Mouse (Mus musculus): ENCODE data around the gene Zfyve28. TPM values are rescaled to one million over a fixed set of nuclear protein-coding genes. Genes with fewer than 3 reads are reported as not detected.

The Zfyve28 gene
- polyA plus RNA-seq, 1 experiment from 2014 or later: 0.42 TPM

- H3K27me3 ChIP-seq (replicated peaks; ENCODE audit: control insufficient read depth, insufficient read depth, low read length): no peaks in the 10 kb centered on the region
- no peak overlapping the region for H3K9ac ChIP-seq (ENCODE audit: low read depth, low read length)
- no peaks in the 10 kb centered on the region for H3K4me1 ChIP-seq (ENCODE audit: control insufficient read depth, insufficient read depth, low read length)
- no peak overlapping the region for H3K4me2 ChIP-seq (ENCODE audit: low read depth, low read length)
- no peaks in the 10 kb centered on the region for H3K9me3 ChIP-seq (ENCODE audit: control insufficient read depth, low read length)
- no peak overlapping the region for H3K4me3 ChIP-seq (ENCODE audit: low read length)
- ATAC-seq: no peak
- WGBS: 81% methylated on average over 6 of the region's 6 CpGs
- H3K36me3 ChIP-seq (ENCODE audit: control insufficient read depth, insufficient read depth, low read length): no peaks in the 10 kb centered on the region
- no peak overlapping the region for H3K27ac ChIP-seq (ENCODE audit: low read length)
Measured at GRCm38 (mm10) chr5:34231901-34232300, 56.3 kb downstream of the Zfyve28 start.

DNA sequence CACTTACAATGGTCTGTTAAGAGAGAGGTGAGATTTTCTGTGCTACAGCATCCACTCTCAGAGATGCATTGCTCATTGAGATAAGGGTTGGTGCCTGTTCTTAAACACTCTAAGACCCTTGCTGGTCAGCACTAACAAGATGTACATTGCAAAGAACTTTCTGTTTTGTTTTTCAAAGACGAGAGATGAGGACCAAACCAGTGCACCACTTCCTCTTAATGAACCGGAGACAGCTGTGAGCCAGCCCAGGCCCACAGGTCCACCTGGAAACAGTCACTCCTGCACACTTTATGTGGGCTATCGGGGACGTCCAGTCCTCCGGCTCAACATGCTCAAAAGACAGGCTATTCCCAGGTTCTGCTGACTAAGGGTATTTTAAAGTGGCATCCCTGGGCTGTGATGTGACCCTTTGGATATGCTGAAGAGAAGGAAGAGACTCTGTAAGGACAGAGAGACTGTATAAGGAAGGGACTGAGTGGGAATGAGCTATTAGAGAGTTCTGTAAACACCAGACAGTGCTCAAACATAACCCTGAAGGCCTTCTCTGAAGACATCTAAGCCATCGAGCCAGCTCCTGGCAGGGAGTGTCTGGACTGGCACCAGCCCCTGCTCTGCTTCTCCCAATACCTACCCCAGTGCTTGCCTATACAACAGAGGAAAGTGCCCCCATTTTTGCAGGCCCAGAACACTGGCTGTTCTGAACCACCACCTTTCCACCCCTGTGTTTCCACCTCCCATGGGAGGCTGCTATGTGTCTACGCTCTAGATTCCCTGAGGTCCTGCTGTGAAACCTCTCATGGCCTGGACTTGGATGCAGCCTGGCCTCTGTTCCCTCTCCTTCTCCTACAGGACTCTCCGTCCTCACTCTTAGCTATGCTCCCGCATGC lies 57.4 kb downstream of the Zfyve28 start:
- WGBS: 70% methylated on average over 9 of the region's 9 CpGs
- ATAC-seq: no peak
- no peak overlapping the region for H3K4me3 ChIP-seq (ENCODE audit: low read length)
- no peaks in the 10 kb centered on the region for H3K4me1 ChIP-seq (ENCODE audit: control insufficient read depth, insufficient read depth, low read length)
- H3K4me2 ChIP-seq (ENCODE audit: low read depth, low read length): no peak overlapping the region
- H3K36me3 ChIP-seq (ENCODE audit: control insufficient read depth, insufficient read depth, low read length): no peaks in the 10 kb centered on the region
- no peak overlapping the region for H3K27ac ChIP-seq (ENCODE audit: low read length)
- no peak overlapping the region for H3K9ac ChIP-seq (ENCODE audit: low read depth, low read length)
- H3K27me3 ChIP-seq (replicated peaks; ENCODE audit: control insufficient read depth, insufficient read depth, low read length): no peaks in the 10 kb centered on the region
- no peaks in the 10 kb centered on the region for H3K9me3 ChIP-seq (ENCODE audit: control insufficient read depth, low read length)

GRCm38 (mm10) chr5:34229503-34229902 lies 58.7 kb downstream of the Zfyve28 start:
- no peak overlapping the region for H3K27ac ChIP-seq (ENCODE audit: low read length)
- no peak overlapping the region for H3K4me2 ChIP-seq (ENCODE audit: low read depth, low read length)
- H3K9ac ChIP-seq (ENCODE audit: low read depth, low read length): no peak overlapping the region
- no peaks in the 10 kb centered on the region for H3K36me3 ChIP-seq (ENCODE audit: control insufficient read depth, insufficient read depth, low read length)
- WGBS: 95% methylated on average over 5 of the region's 5 CpGs
- no peaks in the 10 kb centered on the region for H3K9me3 ChIP-seq (ENCODE audit: control insufficient read depth, low read length)
- H3K4me1 ChIP-seq (ENCODE audit: control insufficient read depth, insufficient read depth, low read length): no peaks in the 10 kb centered on the region
- no peaks in the 10 kb centered on the region for H3K27me3 ChIP-seq (replicated peaks; ENCODE audit: control insufficient read depth, insufficient read depth, low read length)
- no peak overlapping the region for H3K4me3 ChIP-seq (ENCODE audit: low read length)
- no peak for ATAC-seq

GRCm38 (mm10) chr5:34225516-34225915 lies 62.7 kb downstream of the Zfyve28 start:
- Histone ChIP-seq H3K4me2 (ENCODE audit: low read depth, low read length) (no peak overlapping the region), H3K4me1 (ENCODE audit: control insufficient read depth, insufficient read depth, low read length) (no peaks in the 10 kb centered on the region), H3K27ac (ENCODE audit: low read length) (no peak overlapping the region), H3K36me3 (ENCODE audit: control insufficient read depth, insufficient read depth, low read length) (no peaks in the 10 kb centered on the region), H3K9ac (ENCODE audit: low read depth, low read length) (no peak overlapping the region), H3K4me3 (ENCODE audit: low read length) (no peak overlapping the region), H3K9me3 (ENCODE audit: control insufficient read depth, low read length) (no peaks in the 10 kb centered on the region), H3K27me3 (replicated peaks; ENCODE audit: control insufficient read depth, insufficient read depth, low read length) (no peaks in the 10 kb centered on the region)
- no peak for ATAC-seq
- WGBS: 92% methylated on average over 2 of the region's 2 CpGs

DNA sequence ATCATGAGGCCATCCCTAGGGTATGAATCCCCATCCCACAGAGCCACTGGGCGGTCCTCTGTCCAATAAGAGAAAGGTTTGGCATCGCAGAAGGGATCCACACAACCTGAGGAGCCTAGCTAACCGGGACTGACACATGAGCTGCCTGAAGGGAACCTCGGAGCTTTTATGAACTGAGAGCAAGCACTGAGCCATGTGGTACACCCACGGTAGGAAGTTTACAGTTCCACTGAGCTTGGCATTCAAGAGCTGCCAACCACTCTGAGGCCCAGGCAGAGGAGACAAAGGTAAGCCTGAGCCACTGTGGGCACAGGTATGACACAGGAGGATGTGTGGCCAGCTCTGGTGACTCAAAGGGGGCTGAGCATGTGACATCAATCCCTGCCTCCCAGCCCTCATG lies 63.7 kb downstream of the Zfyve28 start:
- no peak for ATAC-seq
- H3K27ac ChIP-seq (ENCODE audit: low read length): no peak overlapping the region
- H3K9me3 ChIP-seq (ENCODE audit: control insufficient read depth, low read length): no peaks in the 10 kb centered on the region
- WGBS: 81% methylated on average over 5 of the region's 5 CpGs
- no peak overlapping the region for H3K4me3 ChIP-seq (ENCODE audit: low read length)
- H3K36me3 ChIP-seq (ENCODE audit: control insufficient read depth, insufficient read depth, low read length): no peaks in the 10 kb centered on the region
- H3K4me2 ChIP-seq (ENCODE audit: low read depth, low read length): no peak overlapping the region
- no peak overlapping the region for H3K9ac ChIP-seq (ENCODE audit: low read depth, low read length)
- no peaks in the 10 kb centered on the region for H3K4me1 ChIP-seq (ENCODE audit: control insufficient read depth, insufficient read depth, low read length)
- no peaks in the 10 kb centered on the region for H3K27me3 ChIP-seq (replicated peaks; ENCODE audit: control insufficient read depth, insufficient read depth, low read length)

DNA sequence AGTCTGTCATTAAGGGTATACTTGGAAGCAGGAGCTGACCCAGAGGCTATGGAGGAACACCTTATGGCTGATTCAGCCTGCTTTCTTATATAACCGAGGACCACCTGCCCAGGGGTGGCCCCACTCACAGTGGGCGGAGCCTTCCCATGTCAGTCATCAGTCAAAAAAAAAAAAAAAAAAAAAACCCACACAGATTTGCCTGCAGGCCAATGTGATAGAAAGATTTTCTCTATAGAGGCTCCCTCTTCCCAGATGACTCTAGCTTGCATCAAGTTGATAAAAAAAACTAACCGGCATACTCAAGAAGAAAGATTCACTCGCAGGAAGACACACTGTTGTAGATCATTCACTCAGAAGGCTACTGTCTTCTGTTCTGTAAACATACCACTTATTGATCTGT lies 68.2 kb downstream of the Zfyve28 start:
- no peak overlapping the region for H3K27ac ChIP-seq (ENCODE audit: low read length)
- H3K9ac ChIP-seq (ENCODE audit: low read depth, low read length): no peak overlapping the region
- no peaks in the 10 kb centered on the region for H3K27me3 ChIP-seq (replicated peaks; ENCODE audit: control insufficient read depth, insufficient read depth, low read length)
- no peaks in the 10 kb centered on the region for H3K4me1 ChIP-seq (ENCODE audit: control insufficient read depth, insufficient read depth, low read length)
- no peak for ATAC-seq
- no peaks in the 10 kb centered on the region for H3K9me3 ChIP-seq (ENCODE audit: control insufficient read depth, low read length)
- no peaks in the 10 kb centered on the region for H3K36me3 ChIP-seq (ENCODE audit: control insufficient read depth, insufficient read depth, low read length)
- WGBS: 65% methylated on average over 4 of the region's 4 CpGs
- H3K4me3 ChIP-seq (ENCODE audit: low read length): no peak overlapping the region
- no peak overlapping the region for H3K4me2 ChIP-seq (ENCODE audit: low read depth, low read length)

DNA sequence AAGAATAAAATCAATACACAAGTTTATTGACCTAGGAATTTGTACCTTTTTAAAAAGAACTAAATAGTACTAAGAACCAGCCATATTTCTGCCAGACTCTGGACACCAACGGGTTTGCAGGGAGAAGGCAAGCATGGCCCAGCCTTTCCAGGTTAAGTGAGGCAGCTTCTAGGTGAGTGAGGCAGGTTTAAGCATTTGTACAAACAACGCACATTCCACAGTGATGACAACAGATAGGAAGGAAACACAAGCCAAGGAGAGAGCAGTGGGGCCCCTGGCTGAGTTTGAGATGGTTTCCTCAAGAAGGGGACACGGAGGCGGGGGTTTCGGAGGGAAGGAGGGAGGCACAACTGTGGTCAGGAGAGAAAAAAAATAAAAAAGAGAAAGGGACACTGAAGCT lies 69.6 kb downstream of the Zfyve28 start:
- Histone ChIP-seq H3K27ac (ENCODE audit: low read length) (no peak overlapping the region), H3K36me3 (ENCODE audit: control insufficient read depth, insufficient read depth, low read length) (no peaks in the 10 kb centered on the region), H3K4me3 (ENCODE audit: low read length) (no peak overlapping the region), H3K4me1 (ENCODE audit: control insufficient read depth, insufficient read depth, low read length) (0 out of 2 replicates have a peak, but pooled peaks cover under 1% of the 10 kb centered on the region), H3K9me3 (ENCODE audit: control insufficient read depth, low read length) (no peaks in the 10 kb centered on the region), H3K4me2 (ENCODE audit: low read depth, low read length) (no peak overlapping the region), H3K27me3 (replicated peaks; ENCODE audit: control insufficient read depth, insufficient read depth, low read length) (no peaks in the 10 kb centered on the region), H3K9ac (ENCODE audit: low read depth, low read length) (no peak overlapping the region)
- no peak for ATAC-seq
- 46% methylated on average over 5 of the region's 5 CpGs for WGBS

DNA sequence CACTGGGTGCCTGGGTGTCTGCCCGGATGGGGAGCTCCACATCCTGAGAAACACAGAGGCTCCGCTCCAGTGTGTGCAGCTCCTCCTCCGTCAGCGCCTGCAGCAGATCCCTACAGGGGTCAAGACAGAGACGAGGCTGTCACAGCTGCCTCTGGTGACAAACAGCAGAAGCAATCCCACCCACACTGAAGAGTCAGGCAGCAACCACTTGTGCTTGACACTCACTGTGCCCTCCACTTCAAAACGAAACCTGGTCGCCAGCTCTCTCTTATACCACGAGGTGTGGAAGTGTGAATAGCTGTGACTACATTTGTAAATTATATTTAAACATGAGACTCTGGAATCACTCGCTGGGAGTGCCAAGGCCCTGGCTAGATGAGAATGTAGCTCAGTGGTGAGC lies 70.5 kb downstream of the Zfyve28 start:
- Histone ChIP-seq H3K27me3 (replicated peaks; ENCODE audit: control insufficient read depth, insufficient read depth, low read length) (no peaks in the 10 kb centered on the region), H3K9ac (ENCODE audit: low read depth, low read length) (no peak overlapping the region), H3K4me1 (ENCODE audit: control insufficient read depth, insufficient read depth, low read length) (0 out of 2 replicates have a peak, but pooled peaks cover 3% of the 10 kb centered on the region), H3K9me3 (ENCODE audit: control insufficient read depth, low read length) (no peaks in the 10 kb centered on the region), H3K4me2 (ENCODE audit: low read depth, low read length) (no peak overlapping the region), H3K27ac (ENCODE audit: low read length) (no peak overlapping the region), H3K36me3 (ENCODE audit: control insufficient read depth, insufficient read depth, low read length) (no peaks in the 10 kb centered on the region), H3K4me3 (ENCODE audit: low read length) (no peak overlapping the region)
- 39% methylated on average over 9 of the region's 9 CpGs for WGBS
- ATAC-seq: no peak

GRCm38 (mm10) chr5:34216025-34216424 lies 72.2 kb downstream of the Zfyve28 start:
- H3K27ac ChIP-seq (ENCODE audit: low read length): no peak overlapping the region
- H3K36me3 ChIP-seq (ENCODE audit: control insufficient read depth, insufficient read depth, low read length): no peaks in the 10 kb centered on the region
- WGBS: 59% methylated on average over 7 of the region's 7 CpGs

More at GRCm38 (mm10) chr5:34216025-34216424, 72.2 kb downstream of the Zfyve28 start:
- Histone ChIP-seq H3K4me1 (ENCODE audit: control insufficient read depth, insufficient read depth, low read length) (0 out of 2 replicates have a peak, but pooled peaks cover 3% of the 10 kb centered on the region), H3K27me3 (replicated peaks; ENCODE audit: control insufficient read depth, insufficient read depth, low read length) (no peaks in the 10 kb centered on the region), H3K4me2 (ENCODE audit: low read depth, low read length) (no peak overlapping the region), H3K4me3 (ENCODE audit: low read length) (no peak overlapping the region), H3K9ac (ENCODE audit: low read depth, low read length) (no peak overlapping the region), H3K9me3 (ENCODE audit: control insufficient read depth, low read length) (no peaks in the 10 kb centered on the region)
- no peak for ATAC-seq

All from intestine, embryonic 16.5 days (tissue).